Mouse (Mus musculus) embryo, embryonic 9.5 days (tissue): ENCODE data around the gene Vmn1r88.

ENCODE experiments used
- DNase-seq: peaks from one replicate; pipeline ENCODE4 v3.0.0-alpha.2; 2017; ENCODE audit errors: extremely low spot score

The Vmn1r88 gene

DNA sequence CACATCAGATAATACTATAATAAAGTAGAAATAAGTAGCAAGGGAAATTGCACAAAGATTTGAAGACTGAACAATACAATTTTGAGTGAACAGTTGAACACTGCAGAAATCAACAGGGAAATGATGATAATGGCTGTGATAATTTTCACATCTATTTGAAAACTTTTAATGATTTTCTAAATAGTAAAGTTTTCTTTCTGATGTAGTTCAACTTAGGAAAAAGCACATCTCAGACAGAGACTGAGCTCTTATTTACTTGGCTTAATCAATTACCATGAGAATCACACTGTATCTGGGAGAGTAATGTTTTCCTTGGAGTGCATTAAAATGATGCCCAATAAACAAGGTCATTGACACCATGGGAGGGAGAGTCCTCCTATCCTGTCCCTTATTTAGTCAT lies at the start of gene Vmn1r88:
Gene Vmn1r88 (plus strand): TSS at position 301 of the 400 bp plus-strand sequence.
- DNase-seq, result no peak

DNA sequence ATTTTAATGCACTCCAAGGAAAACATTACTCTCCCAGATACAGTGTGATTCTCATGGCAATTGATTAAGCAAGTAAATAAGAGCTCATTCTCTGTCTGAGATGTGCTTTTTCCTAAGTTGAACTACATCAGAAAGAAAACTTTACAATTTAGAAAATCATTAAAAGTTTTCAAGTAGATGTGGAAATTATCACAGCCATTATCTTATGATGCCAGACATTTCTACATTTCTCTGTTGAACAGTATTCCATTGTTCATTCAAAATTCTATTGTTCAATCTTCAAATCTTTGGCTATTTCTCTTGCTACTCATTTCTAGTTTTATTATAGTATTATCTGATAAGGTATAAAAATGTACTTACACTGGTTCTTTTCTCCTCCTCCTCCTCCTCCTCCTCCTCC lies 39.6 kb upstream of the Vmn1r88 start, which contains the start of gene Vmn1r86:
Gene Vmn1r86 (minus strand): TSS at position 101 of the 400 bp plus-strand sequence.
- no peak for DNase-seq

DNA sequence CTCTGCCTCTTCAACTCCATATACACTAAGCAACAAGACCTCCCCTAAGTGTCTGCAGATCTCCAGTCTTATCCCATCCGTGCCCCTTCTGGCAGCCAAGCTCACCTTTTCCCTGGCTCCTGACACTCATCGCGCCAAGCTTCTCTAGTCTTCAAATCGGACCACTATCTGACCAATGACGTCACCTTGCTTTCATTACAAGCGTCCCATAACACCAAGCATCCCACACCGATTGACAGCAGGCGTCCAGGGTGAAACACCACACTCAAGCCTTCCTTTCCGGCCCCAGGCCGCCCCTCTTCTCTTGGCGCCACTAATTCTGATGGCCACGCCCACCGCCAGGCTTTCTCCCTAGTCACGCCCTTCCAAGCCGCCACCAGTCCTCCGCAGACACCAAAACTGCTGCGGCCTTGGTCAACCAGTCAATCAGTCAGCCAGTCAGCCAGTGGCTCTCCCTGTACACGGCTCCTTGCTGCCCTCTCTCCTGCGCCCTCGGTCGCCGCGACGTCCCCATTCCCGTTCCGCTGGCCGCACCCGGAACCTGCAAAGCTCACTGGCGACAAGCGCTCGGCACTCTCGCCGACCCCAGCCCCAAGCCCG lies 35.7 kb upstream of the Vmn1r88 start:
- DNase-seq, result peak; percentile 2

DNA sequence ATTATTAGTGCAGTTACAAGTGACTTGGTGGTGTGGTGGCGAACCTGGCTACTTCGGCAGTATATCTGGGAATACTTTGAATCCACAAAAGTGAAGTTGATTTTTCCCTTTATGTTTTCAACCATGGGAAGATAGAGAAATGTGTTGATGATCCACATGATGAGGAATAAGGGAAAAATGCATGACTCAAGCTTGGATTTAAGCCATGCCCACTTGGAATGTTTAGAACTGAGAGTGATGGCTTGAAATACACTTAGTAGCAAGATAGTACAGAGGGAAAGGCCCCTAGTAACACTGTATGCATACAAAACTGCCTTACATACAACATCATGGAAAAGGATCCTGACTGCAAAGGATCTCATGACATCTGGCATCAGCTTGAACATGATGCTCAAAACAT lies 27.5 kb upstream of the Vmn1r88 start:
- no peak for DNase-seq

DNA sequence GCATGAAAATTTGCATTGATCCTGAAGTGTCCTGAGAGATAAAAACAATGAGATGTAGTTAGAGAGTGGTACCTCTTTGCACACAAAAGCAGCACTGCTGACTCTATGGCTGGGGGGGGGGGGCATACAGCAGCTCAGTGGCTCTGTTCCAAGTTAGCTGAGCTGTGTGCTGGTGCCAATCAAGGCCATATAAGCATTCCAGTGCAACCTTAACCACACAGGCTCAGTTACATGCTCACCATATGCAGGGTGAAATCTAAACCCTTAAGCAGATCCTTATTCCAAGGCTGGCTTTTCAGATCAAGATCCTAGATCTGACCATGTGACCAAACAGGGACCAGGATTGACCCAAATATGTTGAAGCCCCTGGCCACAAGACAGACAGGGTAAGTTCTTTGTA lies 22.0 kb upstream of the Vmn1r88 start:
- DNase-seq, result no peak

DNA sequence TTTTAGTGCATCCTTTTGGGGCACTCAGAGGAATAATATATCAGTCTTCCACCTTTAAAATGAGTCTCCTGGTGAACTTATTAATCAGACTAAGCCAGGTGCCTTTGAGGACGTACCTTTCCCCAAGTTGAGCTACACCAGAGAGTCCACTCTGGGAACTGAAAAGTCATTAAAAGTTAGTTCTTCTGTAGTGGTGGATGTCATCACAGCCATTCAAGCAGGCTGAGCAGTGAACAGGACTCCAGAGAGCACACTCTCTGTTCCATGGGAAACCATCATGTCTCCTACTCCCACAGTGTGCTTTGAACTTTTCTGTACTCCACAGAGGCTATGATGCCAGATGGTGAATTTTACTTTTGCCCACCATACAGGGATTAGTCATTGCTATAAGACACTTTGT lies 19.3 kb upstream of the Vmn1r88 start, which contains the start of gene Vmn1r87:
Gene Vmn1r87 (minus strand): TSS at position 101 of the 400 bp plus-strand sequence.
- DNase-seq, result no peak

DNA sequence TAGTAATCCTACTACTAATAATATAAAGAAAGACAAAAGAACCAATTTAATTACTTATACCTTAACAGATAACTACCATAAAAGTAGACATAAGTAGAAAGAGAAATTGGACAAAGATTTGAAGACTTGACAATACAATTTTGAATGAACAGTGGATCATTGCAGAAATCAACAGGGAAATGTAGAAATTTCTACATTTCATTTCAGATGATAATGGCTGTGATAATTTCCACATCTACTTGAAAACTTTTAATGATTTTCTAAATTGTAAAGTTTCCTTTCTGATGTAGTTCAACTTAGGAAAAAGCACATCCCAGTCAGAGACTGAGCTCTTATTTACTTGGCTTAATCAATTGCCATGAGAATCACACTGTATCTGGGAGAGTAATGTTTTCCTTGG lies 53.4 kb downstream of the Vmn1r88 start, which contains the start of gene Vmn1r89:
Gene Vmn1r89 (plus strand): TSS at position 301 of the 400 bp plus-strand sequence.
- DNase-seq, result no peak
